Mouse (Mus musculus): Measurements from ENCODE around the gene Ppm1f.
"Not testable (repeated sequence)": the region's sequence is repeated elsewhere in the genome, so short reads cannot be mapped to it uniquely, and the experiment has no call there.

The Ppm1f gene

DNA sequence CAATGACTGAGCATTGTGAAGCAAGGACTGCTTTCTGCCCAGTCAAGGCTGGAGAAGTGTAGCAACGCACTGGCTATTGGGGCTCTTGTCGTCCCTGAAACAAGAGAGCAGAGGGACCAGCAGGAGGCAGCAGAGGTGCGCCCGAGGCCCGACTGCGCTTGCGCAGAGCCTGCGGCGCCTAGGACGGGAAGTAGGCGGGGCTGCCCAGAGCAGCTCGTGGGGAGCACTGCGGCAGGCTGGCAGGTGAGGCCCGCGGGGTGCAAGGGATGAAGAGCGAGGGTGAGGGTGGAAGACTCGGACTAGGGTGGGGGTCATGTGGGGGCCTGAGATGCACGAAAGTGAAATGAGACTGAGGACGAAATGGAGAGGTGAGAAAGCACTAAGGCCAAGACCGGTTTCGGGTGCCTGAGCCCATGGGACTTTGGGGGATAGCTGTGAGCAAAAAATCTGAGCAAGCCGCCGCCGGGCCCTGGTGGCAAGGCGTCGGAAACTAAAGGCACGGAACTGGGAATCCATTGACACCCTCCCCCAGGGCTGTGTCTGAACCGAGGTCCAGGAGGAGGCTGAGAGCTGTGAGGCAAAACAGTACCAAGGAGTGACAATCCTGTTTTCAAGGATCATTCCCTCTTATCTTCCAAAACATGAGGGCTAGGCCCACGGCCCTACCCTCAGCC is at the start of gene Ppm1f:
TSS of gene Ppm1f (plus strand) at position 88 of the 674 bp plus-strand sequence.
- DNase-seq (ENCODE audit: low spot score in 2 of 2): peak; percentile 92 to 94

DNA sequence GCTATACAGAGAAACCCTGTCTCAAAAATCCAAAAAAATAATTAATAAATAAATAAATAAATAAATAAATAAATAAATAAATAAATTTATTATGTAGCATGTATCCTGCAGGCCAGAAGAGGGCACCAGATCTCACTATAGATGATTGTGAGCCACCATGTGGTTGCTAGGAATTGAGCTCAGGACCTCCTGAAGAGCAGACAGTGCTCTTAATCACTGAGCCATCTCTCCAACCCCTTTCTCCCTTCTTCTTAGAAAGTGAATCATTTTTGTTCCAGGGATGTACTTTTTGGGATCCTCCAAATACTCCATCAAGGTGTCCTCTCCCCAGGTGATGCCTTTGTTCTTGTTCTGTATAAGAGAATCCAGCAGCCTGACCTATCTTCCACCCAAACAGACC is 47.1 kb upstream of the Ppm1f start:
- DNase-seq (ENCODE audit: low spot score in 2 of 2): no peak

DNA sequence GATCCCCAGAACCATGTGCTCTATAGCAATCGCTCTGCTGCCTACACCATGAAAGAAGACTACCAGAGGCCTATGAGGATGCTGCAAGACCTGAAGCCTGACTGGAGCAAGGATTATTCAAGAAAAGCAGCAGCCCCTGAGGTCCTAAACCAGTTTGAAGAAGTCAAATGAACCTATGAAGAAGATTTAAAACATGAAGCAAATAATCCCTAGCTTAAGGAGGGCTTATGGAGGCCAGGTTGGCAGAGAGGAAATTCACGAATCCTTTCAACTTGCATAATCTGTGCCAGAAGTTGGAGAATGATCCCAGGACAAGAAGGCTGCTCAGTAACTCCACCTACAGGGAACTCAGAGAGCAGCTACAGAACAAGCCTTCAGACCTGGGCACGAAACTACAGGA is 43.9 kb upstream of the Ppm1f start:
- DNase-seq (ENCODE audit: low spot score in 2 of 2): no peak

DNA sequence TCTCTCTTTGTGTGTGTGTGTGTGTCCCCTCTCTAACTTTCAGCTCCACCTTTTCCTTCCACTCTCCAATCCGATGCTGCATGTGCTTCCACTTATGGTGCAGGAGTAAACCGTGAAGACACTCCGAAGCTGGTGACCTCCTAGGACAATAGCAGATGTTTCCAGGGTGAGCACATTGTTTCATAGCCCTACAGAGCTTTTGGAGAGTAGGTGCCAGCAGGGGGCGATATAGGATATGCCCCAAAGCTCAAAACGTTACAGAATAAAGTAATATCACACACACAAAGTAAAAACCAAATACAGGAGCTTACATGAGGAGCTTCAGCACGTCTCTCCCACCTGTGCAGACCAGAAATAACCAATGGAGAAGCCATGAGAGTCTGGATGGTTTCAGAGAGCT is 41.4 kb upstream of the Ppm1f start:
- peak in 1 of 2 experiments; percentile 28 for DNase-seq (ENCODE audit: low spot score in 2 of 2)

DNA sequence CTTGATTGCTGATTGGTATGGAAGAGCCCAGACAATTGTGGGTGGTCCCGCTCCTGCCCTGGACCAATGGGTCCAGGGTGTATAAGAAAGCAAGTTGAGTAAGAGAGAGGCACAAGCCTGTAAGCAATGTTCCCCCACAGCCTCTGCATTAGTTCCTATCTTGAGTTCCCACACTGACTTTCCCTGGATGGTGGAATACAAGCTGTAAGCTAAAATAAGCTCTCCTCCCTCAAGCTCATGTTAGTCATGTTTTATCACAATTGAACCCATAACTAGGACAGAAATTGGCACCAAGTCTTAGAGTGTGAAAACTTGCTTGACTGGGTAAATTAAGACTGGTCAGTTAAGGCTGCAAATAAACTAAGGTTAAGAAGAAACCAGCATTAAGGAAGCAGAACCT is 40.7 kb upstream of the Ppm1f start:
- no peak for DNase-seq (ENCODE audit: low spot score in 2 of 2)

DNA sequence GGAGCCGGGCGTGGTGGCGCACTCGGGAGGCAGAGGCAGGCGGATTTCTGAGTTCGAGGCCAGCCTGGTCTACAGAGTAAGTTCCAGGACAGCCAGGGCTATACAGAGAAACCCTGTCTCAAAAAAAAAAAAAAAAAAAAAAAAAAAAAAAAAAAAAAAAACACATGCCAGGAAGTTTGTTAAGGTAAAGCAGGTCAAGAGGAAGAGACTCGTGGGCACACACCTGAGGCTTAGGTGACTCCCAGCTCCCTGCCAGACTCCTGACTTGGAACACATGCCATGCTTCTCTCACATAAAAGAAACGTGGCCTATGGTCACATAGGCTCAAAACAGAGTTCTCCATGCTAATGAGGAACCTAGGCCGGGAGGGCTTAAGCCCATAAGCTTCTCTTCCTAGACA is 40.2 kb upstream of the Ppm1f start:
- DNase-seq (ENCODE audit: low spot score in 2 of 2): not testable (repeated sequence)

DNA sequence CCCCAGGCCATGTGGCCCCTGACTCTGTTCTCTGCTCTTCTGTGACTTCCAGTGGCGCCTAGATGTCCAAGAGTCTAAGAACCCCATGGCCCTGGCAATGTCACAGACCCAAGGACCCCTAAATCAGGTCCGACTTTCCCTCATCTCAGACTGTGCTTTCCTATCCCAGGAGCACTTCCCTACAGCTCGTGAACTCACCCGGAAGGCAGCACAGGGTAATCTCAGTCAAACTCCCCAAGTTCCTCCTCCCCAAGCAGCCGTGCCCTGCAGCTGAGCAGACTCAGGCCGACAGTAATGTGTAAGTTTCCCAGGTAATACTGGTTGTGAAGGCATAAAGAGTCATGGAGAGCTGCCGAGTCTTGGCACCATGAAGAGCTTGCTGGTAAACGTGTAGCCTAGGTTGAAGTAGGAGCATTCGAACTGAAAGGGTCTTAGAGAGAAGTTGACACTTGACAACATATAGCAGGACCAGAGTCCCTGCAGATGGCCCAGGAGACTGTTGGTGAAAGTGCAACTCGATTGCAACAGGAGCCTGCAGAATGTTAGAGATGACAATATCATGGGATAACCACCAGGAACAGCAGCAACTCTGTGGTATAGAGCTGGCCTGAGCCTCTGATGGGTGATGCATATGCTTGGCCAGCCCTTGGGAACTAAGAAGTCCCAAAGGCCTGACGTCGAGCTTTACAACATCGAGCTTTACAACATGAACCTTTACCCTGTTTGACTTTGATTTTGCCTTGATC is 39.4 kb upstream of the Ppm1f start:
- no peak for DNase-seq (ENCODE audit: low spot score in 2 of 2)

DNA sequence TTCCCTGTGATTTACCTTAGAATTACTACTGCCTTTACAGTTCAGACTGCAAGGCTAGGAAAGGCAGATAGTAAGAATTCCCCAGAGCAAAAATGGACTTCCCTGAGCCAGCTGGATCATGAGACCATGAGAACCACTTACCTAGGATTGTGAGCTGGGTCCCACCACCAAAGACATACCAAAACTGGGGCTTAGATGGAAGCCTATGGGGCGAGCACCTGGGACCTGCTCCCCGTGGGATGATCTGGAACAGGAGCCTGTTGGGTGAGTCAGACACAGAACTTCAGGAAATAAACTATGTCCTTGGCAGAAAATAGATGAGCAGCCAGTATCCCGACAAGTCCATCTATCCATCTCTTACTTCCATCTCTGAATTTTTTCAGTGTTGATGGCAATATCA is 34.0 kb upstream of the Ppm1f start:
- DNase-seq (ENCODE audit: low spot score in 2 of 2): no peak

DNA sequence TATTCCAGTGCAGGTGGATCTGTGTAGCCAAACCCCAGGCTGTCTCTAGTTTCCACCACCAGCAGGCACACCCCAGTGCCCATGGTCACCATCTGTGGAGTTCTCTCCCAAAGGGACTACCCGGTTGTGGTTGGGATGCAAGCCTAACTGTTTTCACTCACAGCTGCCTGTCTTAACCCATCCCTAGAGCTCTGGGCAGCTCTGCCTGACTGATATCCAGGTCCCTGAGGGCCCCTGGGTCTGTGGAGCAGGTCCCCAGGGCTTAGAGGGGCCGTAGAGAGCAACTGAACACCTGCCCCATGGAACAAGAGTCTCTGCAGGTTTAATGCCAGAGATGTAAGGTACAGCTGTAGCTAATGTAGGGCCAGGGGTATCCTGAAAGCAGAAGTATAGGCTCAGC is 32.3 kb upstream of the Ppm1f start, which contains the start of gene Igll1:
TSS of gene Igll1 (minus strand) at position 8 of the 400 bp plus-strand sequence.
- DNase-seq (ENCODE audit: low spot score in 2 of 2): no peak

DNA sequence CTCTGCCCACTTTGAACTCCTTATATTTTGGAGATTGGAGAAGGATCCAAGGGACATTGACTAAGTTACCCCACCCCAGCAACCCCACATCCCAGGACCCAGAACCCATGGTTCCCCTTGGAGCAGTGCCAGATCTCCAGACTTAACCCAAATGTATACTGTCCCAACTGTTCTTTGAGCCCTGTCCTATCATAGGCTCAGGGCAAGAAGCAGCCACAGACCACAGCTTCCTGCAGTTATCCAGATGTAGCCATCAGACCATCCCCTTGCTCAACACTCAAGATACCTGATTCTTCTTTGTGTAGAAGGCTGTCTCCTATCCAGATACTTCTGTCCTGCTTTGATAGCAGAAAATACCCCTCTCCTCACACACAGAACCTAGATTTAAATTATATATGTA is 31.1 kb upstream of the Ppm1f start:
- no peak for DNase-seq (ENCODE audit: low spot score in 2 of 2)

DNA sequence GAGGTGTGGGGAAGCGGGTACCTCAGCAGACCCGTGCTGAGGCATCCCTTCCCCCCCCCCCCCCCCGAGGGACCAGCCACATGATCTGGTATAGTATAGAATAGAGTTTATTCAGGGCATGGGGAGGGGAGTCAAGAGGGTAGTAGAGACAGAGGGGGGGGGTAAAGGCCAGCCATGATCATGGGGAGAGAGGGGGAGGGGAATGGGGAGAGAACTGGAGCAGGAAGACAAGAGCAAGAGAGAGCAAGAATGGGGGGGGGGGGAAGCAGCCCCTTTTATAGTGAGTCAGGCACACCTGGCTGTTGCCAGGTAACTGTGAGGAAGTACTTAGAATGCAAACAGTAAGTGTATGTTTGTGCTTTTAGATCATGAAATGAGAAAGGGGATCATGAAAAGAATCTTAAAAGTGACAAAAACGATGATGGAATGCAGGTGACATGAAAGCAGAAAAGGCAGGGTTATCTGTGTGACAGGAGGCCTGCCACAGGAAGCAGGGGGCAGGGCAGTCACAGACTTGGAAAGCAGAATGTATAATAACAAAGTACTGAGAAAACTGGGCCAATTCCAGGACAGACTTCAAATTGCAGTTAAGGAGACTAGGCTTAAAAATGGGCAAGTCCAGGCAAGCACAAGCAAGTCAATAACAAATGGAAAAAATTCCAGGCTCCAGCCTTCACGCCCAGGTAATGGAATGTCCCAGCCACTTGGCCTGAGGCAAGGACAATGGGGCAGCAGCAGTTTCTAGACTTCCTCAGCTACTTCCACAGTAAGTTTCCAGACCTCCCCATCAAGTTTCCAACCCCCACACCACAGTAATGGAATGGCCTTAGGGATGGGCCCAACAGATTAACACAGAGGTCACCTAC is 30.3 kb upstream of the Ppm1f start:
- DNase-seq (ENCODE audit: low spot score in 2 of 2): no peak

DNA sequence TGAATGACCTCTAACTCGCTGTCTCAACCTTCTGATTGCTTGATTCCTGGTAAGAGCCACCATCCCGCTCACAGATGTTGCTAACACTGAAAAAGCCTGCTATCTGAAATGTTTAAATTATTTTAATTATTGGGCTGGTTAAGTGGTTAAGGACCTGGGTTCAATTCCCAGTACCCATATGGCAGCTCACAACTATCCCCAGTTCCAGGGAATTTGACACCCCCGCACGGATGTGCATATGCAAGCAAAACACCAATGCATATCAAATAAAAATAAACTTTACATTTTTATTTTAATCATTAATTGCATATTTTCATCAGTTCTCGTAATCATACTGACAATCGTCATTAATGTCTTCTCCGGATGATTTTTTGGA is 26.0 kb upstream of the Ppm1f start:
- DNase-seq (ENCODE audit: low spot score in 2 of 2): no peak

DNA sequence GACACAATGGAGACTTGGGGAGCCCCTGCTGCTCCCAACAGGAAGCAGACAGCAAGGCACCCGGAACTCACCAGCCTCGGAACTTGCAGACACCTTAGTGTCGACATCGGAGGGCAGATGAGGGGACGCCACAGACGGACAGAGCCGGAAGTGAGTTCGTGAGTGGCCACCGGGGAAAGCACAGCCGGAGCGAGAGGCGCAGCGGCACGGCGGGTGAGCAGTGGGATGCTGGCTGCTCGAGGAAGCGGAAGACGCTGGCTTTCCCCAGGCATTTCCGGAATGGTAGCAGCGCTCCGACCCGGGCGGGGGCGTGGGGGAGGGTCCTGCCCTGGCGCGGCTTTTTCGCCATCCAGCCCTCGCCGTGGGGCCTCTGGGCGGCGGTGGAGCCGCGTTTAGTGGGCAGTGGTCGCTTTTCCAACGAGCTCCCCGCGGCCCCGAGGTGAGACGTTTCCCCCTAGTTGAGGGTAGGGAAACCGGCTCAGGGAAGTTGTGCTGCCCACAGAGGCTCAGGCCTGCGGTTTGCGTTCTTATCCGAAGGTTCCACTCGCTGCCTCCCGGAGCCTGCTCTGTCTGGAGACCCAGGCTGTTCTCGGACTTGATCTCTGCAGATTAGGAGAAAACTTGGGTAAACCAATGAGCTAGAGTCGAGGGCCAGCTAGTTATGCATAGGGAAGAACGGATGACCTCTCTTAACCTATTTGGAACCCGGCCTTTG is 25.5 kb upstream of the Ppm1f start, which contains the start of the genes Top3b and Vpreb1:
TSS of gene Top3b (plus strand) at position 120 of the 715 bp plus-strand sequence.
TSS of gene Vpreb1 (minus strand) at position 227 of the 715 bp plus-strand sequence.
- DNase-seq (ENCODE audit: low spot score in 2 of 2): peak; percentile 70 to 85

DNA sequence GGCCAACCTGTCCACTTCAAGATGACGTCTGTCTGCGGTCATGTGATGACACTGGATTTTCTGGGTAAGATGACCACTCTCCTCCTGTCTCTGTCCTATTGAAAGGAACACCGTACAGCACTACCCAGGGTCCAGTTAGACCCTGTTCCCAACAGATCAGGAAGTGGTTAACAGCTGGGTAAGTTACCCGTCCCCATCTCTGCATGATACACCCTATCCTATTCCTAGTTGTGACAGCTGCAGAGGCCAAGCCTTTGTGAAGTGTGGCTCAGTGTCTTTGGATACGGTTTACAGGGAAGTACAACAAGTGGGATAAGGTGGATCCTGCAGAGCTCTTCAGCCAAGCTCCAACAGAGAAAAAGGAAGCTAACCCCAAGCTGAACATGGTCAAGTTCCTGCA is 17.2 kb upstream of the Ppm1f start:
- no peak for DNase-seq (ENCODE audit: low spot score in 2 of 2)

DNA sequence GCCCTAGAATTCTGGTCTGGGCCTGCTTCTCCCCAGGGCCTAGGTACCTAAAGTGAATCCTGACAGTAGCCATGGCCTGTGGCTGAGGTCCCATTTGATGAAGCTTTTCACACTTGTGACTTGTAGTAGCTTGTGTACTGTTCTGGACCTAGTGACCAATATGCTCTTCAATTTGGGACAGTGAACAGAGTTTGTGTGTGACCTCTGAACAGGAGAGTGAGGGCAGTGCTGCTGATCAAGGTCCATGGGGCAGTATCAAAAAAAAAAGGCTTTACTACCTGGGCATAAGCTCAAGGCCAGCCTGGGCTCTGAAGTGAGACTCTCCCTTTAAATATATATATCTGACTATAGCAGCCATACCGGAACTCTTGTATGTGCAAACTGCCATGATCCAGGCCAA is 7.9 kb upstream of the Ppm1f start:
- no peak for DNase-seq (ENCODE audit: low spot score in 2 of 2)

DNA sequence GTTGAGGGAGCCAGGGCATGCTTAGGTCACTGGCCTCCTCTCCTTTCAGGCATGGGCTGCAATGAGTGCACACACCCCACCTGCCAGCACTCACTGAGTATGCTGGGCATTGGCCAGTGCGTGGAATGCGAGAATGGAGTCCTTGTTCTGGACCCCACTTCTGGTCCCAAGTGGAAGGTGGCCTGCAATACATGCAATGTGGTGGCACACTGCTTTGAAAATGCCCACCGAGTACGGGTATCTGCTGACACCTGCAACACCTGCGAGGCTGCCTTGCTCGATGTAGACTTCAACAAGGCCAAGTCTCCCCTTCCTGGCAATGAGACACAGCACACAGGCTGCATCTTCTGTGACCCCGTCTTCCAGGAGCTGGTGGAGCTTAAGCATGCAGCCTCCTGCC is 3.9 kb upstream of the Ppm1f start:
- DNase-seq (ENCODE audit: low spot score in 2 of 2): no peak

DNA sequence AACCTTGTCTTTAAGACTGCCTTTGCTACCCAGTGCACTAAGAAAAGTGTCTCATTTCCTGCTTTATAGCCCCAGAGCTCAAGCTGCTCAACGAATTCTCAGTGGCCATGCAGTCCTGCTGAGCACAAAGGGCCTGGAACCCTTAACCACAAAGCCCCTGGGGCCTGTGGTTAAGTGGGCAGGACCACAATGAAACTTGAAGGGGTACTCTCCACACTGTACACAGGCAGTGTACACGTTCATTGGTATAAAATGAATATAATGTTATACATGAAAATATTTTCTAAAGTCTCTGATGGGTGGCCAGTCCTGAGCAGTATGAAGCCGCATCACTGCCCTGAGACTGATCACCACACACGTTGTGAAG is 271 bp upstream of the Ppm1f start:
- no peak for DNase-seq (ENCODE audit: low spot score in 2 of 2)

DNA sequence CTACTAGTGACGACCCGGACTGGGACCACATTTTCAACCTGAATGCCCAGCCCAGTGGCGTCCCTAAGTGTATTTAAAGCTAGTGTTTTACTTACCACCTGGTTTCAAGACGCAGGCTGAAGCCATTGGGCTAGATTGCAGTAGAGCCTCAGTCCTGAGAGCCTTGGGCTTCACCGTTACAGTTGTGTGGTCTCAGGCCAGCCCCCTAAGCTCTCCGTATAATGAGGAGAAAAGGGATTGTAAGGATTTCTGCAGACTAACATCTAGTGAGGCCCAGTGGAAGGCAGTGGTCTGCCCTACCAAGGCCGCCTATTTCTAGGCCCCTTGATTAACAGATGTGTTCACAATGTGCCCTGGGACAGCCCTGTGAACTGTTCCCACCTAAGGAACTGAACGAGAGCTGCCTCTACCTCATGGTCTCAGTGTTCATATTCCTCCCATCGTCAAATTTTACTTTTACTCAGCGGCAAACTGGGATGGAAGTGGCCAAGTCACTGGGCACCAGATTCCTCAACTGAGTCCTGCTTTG is 851 bp downstream of the Ppm1f start:
- DNase-seq (ENCODE audit: low spot score in 2 of 2): no peak

DNA sequence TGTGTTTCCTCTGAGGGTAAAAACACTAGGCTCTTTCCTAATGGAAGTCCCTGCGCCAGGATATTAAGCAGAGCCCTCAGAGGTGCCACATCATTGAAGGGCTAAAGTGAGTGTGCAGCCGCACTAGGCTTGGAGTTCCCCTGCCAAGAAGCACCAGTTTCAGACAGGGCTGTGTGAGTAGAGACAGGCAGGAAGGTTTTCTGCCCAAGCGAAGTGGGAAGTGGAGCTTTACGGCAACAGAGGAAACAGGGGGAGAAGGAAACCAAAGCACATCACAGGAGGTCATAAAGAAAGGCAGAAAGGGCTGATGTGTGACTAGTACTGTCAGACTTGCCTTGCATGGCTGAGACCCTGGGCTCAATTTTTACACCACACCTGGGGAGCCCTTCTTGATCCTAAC is 6.1 kb downstream of the Ppm1f start:
- no peak for DNase-seq (ENCODE audit: low spot score in 2 of 2)

DNA sequence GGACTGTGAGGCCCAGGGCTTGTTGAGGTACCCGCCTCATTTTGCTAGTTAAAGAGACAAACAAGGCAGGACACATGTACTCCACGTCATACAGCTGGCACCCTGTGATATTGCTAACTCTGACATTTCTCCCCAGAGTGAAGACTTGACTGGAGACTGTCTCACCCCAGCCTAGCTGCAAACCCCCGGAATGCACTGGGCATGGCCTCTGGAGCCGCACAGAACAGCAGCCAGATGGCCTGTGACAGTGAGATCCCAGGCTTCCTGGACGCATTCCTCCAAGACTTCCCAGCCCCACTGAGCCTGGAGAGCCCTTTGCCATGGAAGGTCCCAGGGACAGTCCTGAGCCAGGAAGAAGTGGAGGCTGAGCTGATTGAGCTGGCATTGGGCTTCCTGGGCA is 6.9 kb downstream of the Ppm1f start:
- no peak for DNase-seq (ENCODE audit: low spot score in 2 of 2)

DNA sequence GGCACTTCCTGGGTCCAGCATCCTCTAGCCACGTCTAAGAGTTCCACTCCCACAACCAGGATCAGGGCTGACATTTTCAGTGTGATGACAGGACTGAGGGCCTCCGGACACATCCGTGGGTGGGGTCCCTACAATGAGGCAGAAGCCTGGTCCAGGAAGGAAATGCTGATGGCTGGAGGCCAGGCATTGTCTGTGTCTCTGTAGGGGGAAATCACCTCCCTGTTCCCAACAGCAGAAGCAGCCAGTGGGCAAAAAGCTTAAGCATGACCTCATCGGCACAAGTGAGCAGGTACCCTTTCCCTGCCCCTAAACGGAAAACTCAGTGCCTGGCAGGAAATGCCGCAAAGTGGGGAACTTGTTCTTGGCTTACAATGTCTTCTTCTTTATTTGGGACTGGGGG is 11.5 kb downstream of the Ppm1f start:
- no peak for DNase-seq (ENCODE audit: low spot score in 2 of 2)

Measured in urinary bladder, adult 18-20 months (tissue).